Mouse (Mus musculus) brain, embryonic 14.5 days (tissue): Measurements from ENCODE around the gene Trak1.

Experiments
- CTCF ChIP-seq: fragments of 200-500 bp; IDR thresholded peaks from 2 replicates; pipeline ENCODE4 v1.5.1; 2012; ENCODE audit warnings: inconsistent platforms, mild to moderate bottlenecking, moderate library complexity, borderline replicate concordance; ENCODE audit not compliant: insufficient read depth, insufficient read length; ENCODE audit errors: extremely low read depth
- POLR2A ChIP-seq: fragments of 200-500 bp; IDR thresholded peaks from 2 replicates; pipeline ENCODE4 v1.6.1; 2012; ENCODE audit warnings: mild to moderate bottlenecking, inconsistent platforms, borderline replicate concordance; ENCODE audit not compliant: poor library complexity, insufficient read depth, insufficient read length, severe bottlenecking; ENCODE audit errors: extremely low read depth

DNA sequence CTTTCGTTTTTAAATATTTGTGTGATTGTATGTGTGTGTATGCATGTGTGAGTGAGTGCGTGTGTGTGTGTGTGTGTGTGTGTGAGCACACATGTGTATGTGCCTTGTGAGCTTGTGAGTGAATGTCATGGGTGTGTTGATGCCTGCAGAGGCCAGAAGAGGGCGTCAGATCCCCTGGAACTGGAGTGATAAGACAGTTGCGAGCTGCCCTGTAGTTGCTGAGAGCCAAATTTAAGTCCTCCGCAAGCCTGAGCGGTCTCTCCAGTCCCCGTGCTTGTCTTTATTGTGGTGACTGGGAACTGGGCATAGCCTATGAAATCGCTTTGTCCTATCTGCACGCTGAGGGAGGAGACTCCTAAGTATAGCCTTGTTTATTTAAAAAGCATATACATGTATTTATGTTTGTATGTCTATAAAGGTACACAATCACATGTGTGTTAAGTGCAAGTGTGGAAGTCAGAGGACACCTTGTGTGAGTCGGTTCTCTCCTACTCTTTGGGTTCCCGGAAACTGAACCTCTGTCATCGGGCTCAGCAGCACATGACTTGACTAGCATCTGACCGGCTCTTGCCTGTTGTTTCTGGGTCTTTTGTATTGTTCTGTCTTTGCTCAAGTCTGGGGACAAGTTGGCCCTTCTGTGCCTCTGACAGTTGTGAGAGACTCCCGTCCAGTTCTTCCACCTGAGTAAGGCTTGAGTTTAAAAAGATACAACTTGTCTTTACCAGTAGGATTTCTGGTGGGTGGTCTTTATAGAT is 46.0 kb downstream of the Trak1 start:
- TF ChIP-seq CTCF (no peak), POLR2A (no peak)
